Mouse (Mus musculus): ENCODE data around the gene Pdzd8. TPM values are rescaled to one million over a fixed set of nuclear protein-coding genes. Genes with fewer than 3 reads are reported as not detected.

Gene Pdzd8
- polyA plus RNA-seq, 1 experiment from 2014 or later = 19.8 TPM

DNA sequence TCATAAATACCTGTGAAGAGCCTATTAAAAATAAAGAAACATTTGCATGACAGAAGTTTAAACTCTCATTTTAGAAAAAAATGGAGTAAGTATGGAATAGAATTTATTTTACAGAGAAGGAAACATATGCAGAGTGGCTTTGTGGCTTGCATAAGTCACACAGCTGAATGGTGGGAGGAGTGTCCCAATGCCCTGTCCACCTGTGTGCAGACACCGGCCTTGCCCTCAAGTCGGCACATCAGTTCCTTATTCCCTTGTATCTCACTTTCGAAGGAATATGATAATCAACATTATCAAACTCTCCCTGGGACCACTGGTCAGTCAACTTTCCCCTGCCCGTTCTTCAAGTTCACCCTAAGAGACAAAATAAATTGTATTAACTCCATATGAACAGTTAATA lies 12.3 kb upstream of the Pdzd8 start:
- 88% methylated on average over 4 of the region's 4 CpGs for WGBS

DNA sequence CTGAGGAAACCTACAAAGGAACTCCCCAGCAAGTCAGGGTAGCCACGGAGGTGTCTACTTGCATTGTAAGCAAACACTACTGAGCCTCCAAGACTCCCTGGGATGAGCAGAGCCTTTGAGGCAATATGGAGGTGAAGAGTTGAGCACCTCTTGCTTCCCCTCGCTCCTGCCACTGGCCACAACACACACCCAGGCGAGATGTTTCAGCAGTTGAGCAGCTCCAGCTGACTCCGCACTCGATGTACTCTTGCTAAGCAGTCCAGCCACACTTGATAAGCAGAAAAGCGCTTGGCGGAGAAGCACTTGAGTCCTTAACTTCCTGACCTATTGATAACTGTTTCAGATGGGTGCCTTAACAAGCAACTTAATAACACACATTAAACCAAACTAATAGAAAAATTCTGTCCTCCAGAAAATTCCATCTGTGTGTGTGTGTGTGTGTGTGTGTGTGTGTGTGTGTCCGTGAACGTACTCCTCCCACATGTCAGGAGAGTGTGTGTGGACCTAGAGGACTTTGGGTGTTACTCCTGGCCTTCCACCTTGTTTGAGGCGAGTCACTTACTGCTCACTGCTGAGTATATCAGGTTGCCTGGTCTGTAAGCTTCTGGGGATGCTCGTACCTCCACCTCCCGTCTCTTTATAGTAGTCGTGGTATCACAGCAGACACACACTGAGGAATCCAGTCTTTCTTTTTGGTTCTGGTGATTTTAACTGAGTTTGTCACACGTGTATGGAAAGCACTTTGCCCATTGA lies 11.4 kb upstream of the Pdzd8 start:
- Histone ChIP-seq H3K27me3 (ENCODE audit: control insufficient read depth, insufficient read depth, low read length) (no peaks in the 10 kb centered on the region), H3K4me3 (ENCODE audit: low read depth, low read length) (no peak overlapping the region), H3K36me3 (ENCODE audit: control insufficient read depth, insufficient read depth, low read length) (no peaks in the 10 kb centered on the region), H3K4me1 (ENCODE audit: control insufficient read depth, insufficient read depth, low read length) (no peaks in the 10 kb centered on the region), H3K4me2 (ENCODE audit: low read depth, low read length) (no peak overlapping the region), H3K9ac (replicated peaks; ENCODE audit: low read depth, low read length) (no peak overlapping the region), H3K27ac (ENCODE audit: low read depth, low read length) (no peak overlapping the region), H3K9me3 (ENCODE audit: control insufficient read depth, low read length) (no peaks in the 10 kb centered on the region)
- WGBS = 83% methylated on average over 14 of the region's 14 CpGs
- no peak for ATAC-seq (ENCODE audit: low read depth)

More for the DNA sequence above, 12.3 kb upstream of the Pdzd8 start:
- ATAC-seq (ENCODE audit: low read depth) = no peak
- no peak overlapping the region for H3K9ac ChIP-seq (replicated peaks; ENCODE audit: low read depth, low read length)
- H3K27ac ChIP-seq (ENCODE audit: low read depth, low read length) = no peak overlapping the region
- H3K4me3 ChIP-seq (ENCODE audit: low read depth, low read length) = no peak overlapping the region
- no peaks in the 10 kb centered on the region for H3K4me1 ChIP-seq (ENCODE audit: control insufficient read depth, insufficient read depth, low read length)
- H3K9me3 ChIP-seq (ENCODE audit: control insufficient read depth, low read length) = no peaks in the 10 kb centered on the region
- H3K36me3 ChIP-seq (ENCODE audit: control insufficient read depth, insufficient read depth, low read length) = no peaks in the 10 kb centered on the region
- H3K27me3 ChIP-seq (ENCODE audit: control insufficient read depth, insufficient read depth, low read length) = no peaks in the 10 kb centered on the region
- H3K4me2 ChIP-seq (ENCODE audit: low read depth, low read length) = no peak overlapping the region

DNA sequence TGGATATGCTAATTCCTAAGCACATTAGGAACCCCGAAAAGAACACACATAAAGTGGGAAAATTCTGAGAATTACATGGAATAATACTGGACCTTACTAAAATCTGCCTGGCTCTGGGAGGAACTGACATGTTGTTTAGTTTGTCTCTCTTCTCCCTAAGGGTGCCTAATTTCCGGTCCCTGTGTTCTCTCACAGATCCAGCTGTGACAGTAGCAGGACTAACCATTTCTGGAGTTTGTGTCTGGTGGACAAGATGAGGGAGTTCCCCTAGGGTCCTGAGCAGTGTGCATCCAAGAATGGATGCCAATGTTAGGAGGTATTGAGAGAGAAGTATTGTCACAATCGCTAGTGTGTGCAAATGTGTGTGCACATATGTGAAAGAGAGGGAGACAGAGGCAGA lies 10.8 kb upstream of the Pdzd8 start:
- H3K36me3 ChIP-seq (ENCODE audit: control insufficient read depth, insufficient read depth, low read length) = no peaks in the 10 kb centered on the region
- H3K4me2 ChIP-seq (ENCODE audit: low read depth, low read length) = no peak overlapping the region
- H3K27me3 ChIP-seq (ENCODE audit: control insufficient read depth, insufficient read depth, low read length) = no peaks in the 10 kb centered on the region
- H3K9me3 ChIP-seq (ENCODE audit: control insufficient read depth, low read length) = no peaks in the 10 kb centered on the region
- WGBS = 92% methylated on average over 3 of the region's 3 CpGs
- ATAC-seq (ENCODE audit: low read depth) = no peak
- H3K4me1 ChIP-seq (ENCODE audit: control insufficient read depth, insufficient read depth, low read length) = no peaks in the 10 kb centered on the region
- no peak overlapping the region for H3K9ac ChIP-seq (replicated peaks; ENCODE audit: low read depth, low read length)
- no peak overlapping the region for H3K4me3 ChIP-seq (ENCODE audit: low read depth, low read length)
- H3K27ac ChIP-seq (ENCODE audit: low read depth, low read length) = no peak overlapping the region

DNA sequence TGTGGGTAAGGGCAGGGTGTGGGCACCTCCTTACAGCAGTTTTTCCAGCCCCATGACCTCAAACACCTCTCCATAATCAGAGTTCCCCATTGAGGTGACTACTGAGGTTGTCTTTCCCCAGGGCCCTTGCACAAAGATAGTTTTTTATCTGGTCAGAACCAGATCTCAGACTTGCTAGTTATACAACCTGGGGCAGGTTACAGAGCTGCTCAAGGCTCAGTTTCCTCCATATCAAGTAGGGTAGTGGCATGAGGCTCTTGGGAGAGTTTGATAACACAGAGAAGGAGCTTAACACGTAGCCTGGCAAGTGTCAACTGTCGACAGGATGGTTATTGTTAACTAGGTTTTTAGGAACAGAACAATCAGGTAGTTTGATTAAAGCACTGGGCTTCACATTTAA lies 9.3 kb upstream of the Pdzd8 start:
- no peak overlapping the region for H3K27ac ChIP-seq (ENCODE audit: low read depth, low read length)
- H3K27me3 ChIP-seq (ENCODE audit: control insufficient read depth, insufficient read depth, low read length) = no peaks in the 10 kb centered on the region
- no peak overlapping the region for H3K9ac ChIP-seq (replicated peaks; ENCODE audit: low read depth, low read length)
- H3K4me3 ChIP-seq (ENCODE audit: low read depth, low read length) = no peak overlapping the region
- H3K4me1 ChIP-seq (ENCODE audit: control insufficient read depth, insufficient read depth, low read length) = no peaks in the 10 kb centered on the region
- no peaks in the 10 kb centered on the region for H3K9me3 ChIP-seq (ENCODE audit: control insufficient read depth, low read length)
- no peak for ATAC-seq (ENCODE audit: low read depth)
- H3K4me2 ChIP-seq (ENCODE audit: low read depth, low read length) = no peak overlapping the region
- H3K36me3 ChIP-seq (ENCODE audit: control insufficient read depth, insufficient read depth, low read length) = no peaks in the 10 kb centered on the region
- WGBS = 65% methylated on average over 2 of the region's 2 CpGs

DNA sequence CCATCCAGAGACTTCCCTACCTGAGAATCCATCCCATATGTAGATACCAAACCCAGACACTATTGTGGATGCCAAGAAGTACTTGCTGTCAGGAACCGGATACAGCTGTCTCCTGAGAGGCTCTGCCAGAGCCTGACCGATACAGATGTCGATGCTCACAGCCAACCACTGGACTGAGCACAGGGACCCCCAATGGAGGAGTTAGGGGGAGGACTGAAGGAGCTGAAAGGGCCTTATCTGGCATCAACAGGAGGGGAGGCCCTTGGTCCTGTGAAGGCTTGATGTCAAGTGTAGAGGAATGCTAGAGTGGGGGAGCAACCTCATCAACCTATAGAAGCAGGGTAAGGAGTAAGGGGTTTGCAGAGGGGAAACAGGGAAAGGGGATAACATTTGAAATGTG lies 7.2 kb upstream of the Pdzd8 start:
- no peak for ATAC-seq (ENCODE audit: low read depth)
- Histone ChIP-seq H3K4me2 (ENCODE audit: low read depth, low read length) (no peak overlapping the region), H3K27ac (ENCODE audit: low read depth, low read length) (no peak overlapping the region), H3K4me1 (ENCODE audit: control insufficient read depth, insufficient read depth, low read length) (no peaks in the 10 kb centered on the region), H3K27me3 (ENCODE audit: control insufficient read depth, insufficient read depth, low read length) (no peaks in the 10 kb centered on the region), H3K36me3 (ENCODE audit: control insufficient read depth, insufficient read depth, low read length) (no peaks in the 10 kb centered on the region), H3K4me3 (ENCODE audit: low read depth, low read length) (no peak overlapping the region), H3K9ac (replicated peaks; ENCODE audit: low read depth, low read length) (no peak overlapping the region), H3K9me3 (ENCODE audit: control insufficient read depth, low read length) (no peaks in the 10 kb centered on the region)
- 77% methylated on average over 3 of the region's 3 CpGs for WGBS

DNA sequence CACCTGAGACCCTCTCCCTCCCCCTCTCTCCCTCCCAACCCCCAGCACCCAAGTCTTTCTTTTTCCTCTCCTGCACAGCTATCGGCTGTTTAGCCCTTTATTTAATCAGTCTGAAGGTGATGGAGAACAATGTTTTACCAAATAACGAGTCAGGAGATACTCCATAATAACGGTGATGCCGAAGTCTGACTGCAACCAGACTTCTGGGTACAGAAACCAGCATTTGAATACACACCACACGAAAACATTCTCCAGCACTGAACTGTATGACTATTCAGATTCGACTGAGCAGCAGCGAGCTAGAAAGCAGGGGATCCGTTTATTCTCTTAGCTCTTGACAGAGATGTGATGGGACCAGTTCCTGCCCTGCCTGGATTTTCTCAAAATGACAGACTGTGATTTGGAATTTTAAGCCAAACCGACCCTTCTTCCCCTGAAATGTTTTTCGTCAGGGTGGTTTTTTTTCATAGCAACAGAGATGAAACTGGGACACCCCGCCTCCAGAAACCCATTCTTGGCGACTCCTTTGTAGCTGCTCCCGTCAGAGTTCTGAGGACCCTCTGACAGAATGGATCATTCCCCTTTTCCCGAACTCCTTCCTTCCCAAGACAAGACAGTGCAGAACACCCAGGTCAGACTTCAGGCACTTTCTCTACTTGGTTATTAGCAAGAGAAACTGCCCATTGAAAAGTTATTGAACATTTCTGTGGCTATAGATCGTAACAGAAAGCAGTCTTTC lies 5.7 kb upstream of the Pdzd8 start:
- H3K27me3 ChIP-seq (ENCODE audit: control insufficient read depth, insufficient read depth, low read length) = no peaks in the 10 kb centered on the region
- no peak overlapping the region for H3K4me3 ChIP-seq (ENCODE audit: low read depth, low read length)
- H3K36me3 ChIP-seq (ENCODE audit: control insufficient read depth, insufficient read depth, low read length) = no peaks in the 10 kb centered on the region
- H3K4me1 ChIP-seq (ENCODE audit: control insufficient read depth, insufficient read depth, low read length) = no peaks in the 10 kb centered on the region
- WGBS = 77% methylated on average over 15 of the region's 15 CpGs
- ATAC-seq (ENCODE audit: low read depth) = no peak
- H3K9me3 ChIP-seq (ENCODE audit: control insufficient read depth, low read length) = no peaks in the 10 kb centered on the region
- no peak overlapping the region for H3K4me2 ChIP-seq (ENCODE audit: low read depth, low read length)
- no peak overlapping the region for H3K27ac ChIP-seq (ENCODE audit: low read depth, low read length)
- no peak overlapping the region for H3K9ac ChIP-seq (replicated peaks; ENCODE audit: low read depth, low read length)

DNA sequence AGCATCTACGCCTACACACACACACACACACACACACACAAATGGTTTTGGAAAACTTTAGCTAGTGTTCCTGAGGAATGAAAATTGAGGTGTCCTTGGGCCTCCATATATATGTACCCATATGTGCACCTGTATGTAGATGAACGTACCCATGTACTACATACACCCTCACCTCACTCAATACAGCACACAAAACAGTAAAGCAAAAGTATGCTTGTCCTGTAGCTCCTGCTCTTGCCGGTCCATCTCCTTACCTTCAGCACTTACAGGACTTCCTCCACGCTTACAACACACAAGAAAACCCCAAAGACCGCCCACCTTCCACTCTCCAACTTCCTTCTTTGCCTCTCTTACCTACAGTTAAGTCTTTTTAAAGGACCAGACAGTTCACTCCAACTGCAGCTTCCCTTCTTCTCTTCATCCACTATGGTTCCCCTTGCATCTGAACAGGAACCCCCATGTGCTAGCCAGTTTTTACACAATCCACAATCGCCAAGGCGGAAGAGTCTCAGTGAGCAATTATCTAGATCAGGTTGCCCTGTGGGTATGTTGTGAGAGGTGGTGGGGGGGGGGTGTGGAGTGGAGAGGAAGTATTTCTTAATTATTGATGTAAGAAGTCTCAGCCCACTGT lies 4.8 kb upstream of the Pdzd8 start:
- no peaks in the 10 kb centered on the region for H3K9me3 ChIP-seq (ENCODE audit: control insufficient read depth, low read length)
- H3K4me1 ChIP-seq (ENCODE audit: control insufficient read depth, insufficient read depth, low read length) = no peaks in the 10 kb centered on the region
- no peaks in the 10 kb centered on the region for H3K36me3 ChIP-seq (ENCODE audit: control insufficient read depth, insufficient read depth, low read length)
- 91% methylated on average over 7 of the region's 7 CpGs for WGBS
- H3K9ac ChIP-seq (replicated peaks; ENCODE audit: low read depth, low read length) = no peak overlapping the region
- no peak overlapping the region for H3K4me2 ChIP-seq (ENCODE audit: low read depth, low read length)
- ATAC-seq (ENCODE audit: low read depth) = no peak
- H3K27ac ChIP-seq (ENCODE audit: low read depth, low read length) = no peak overlapping the region
- no peak overlapping the region for H3K4me3 ChIP-seq (ENCODE audit: low read depth, low read length)
- no peaks in the 10 kb centered on the region for H3K27me3 ChIP-seq (ENCODE audit: control insufficient read depth, insufficient read depth, low read length)

DNA sequence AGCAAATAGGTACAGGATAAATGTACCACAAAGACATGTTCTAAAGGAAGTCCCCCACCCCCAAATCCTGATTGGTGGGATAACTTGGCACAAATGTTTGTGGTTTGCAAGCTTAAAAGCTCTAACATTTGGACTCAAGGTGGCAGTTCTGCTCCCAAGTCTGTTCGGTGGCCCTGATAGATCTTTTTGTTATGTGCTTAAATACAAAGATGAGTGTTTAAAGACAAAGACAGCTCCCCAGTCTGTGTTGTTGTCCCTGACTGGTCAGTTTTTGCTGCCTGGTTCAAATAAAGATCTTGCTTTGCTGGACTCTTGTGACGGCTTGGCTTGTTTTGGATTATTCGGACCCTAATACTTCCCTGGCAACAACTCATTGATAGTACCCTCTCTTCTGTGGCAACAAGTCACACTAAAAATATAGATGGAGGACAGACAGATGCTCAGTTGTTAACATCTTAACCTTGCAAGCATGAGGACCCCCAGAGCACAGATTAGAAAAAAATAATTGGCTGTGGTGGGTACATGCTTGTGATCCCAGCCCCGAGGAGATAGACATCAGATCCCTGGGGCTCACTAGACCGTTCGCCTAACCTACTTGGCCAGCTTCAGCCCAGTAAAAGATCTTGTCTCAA lies 3.9 kb upstream of the Pdzd8 start:
- H3K9me3 ChIP-seq (ENCODE audit: control insufficient read depth, low read length) = no peaks in the 10 kb centered on the region
- H3K27ac ChIP-seq (ENCODE audit: low read depth, low read length) = no peak overlapping the region
- H3K36me3 ChIP-seq (ENCODE audit: control insufficient read depth, insufficient read depth, low read length) = no peaks in the 10 kb centered on the region
- no peaks in the 10 kb centered on the region for H3K27me3 ChIP-seq (ENCODE audit: control insufficient read depth, insufficient read depth, low read length)
- no peak for ATAC-seq (ENCODE audit: low read depth)
- H3K4me2 ChIP-seq (ENCODE audit: low read depth, low read length) = no peak overlapping the region
- H3K4me3 ChIP-seq (ENCODE audit: low read depth, low read length) = no peak overlapping the region
- no peak overlapping the region for H3K9ac ChIP-seq (replicated peaks; ENCODE audit: low read depth, low read length)
- H3K4me1 ChIP-seq (ENCODE audit: control insufficient read depth, insufficient read depth, low read length) = peaks cover under 1% of the 10 kb centered on the region; the same call in 1 of the 2 replicates
- WGBS = 92% methylated on average over 6 of the region's 6 CpGs

Measured in neural tube, embryonic 14.5 days (tissue).